Comparison of ENCODE assay signal across 8 mouse cellular contexts in the genomic region with DNA sequence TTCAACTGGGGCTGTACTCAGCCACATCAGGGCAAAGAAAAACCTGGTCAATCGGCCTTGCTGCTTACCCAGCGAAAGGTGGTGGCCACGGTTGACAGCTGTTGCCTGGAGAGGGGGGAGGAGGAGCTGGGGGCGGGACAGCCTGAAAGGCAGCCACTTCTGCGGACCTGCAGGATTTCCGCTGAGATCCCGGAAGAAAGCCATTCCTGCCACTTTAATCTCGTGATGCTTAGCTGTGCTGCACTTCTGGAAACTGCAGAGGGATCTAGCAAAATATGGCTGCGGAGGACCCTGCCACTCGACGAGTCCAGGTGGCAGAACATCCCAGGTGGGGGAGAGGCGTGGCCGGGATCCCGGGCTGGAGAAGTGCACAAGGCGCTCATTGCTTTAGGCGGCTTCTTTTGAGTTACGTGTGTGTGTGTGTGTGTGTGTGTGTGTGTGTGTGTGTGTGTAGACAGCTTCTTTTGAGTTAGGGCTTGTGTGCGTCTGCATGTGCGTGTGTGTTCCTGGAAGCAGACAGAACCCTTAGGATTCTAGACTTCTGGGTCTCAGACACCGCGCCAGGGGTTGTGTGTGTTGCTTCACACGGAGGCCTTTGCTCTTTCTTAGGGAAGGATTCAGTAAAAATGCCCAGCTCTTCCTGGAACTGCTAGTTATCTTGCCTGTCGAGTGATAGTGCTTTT. TPM values are rescaled to one million over a fixed set of nuclear protein-coding genes. Genes with fewer than 3 reads are reported as not detected.
A peak's percentile ranks its signal among the peaks of the same experiment; 100 is the strongest.
DNase-seq lines count a peak whose midpoint lies in the region; ATAC-seq lines count a peak whose summit lies in the region.

No protein-coding gene starts in this region.

- 0 out of 2 replicates have a peak overlapping the region, but pooled peaks have one; percentile 4 for H3K27ac ChIP-seq in intestine, embryonic 14.5 days (ENCODE audit: low read depth)
- H3K27ac ChIP-seq in midbrain, embryonic 10.5 days (replicated peaks), result peak overlapping the region; percentile 81

- 3% methylated on average over 23 of the region's 23 CpGs for WGBS in intestine, embryonic 14.5 days
- 5% methylated on average over 23 of the region's 23 CpGs for WGBS in midbrain, embryonic 10.5 days

- peak overlapping the region; percentile 55 for H3K4me3 ChIP-seq in intestine, embryonic 14.5 days (ENCODE audit: low read depth, low read length)
- H3K4me3 ChIP-seq in midbrain, embryonic 10.5 days, result peak overlapping the region; percentile 66

- DNase-seq in adrenal gland, adult (ENCODE audit: inconsistent age in 2 of 2, low spot score in 1 of 2), result peak; percentile 73 to 88
- peak; percentile 78 for DNase-seq in embryo, embryonic 11 days
- peak; percentile 56 for DNase-seq in gastrocnemius, postnatal 25 days
- DNase-seq in intestine, embryonic 14.5 days (ENCODE audit: low spot score), result peak; percentile 77
- peak; percentile 51 to 56 for DNase-seq in left cerebral cortex, postnatal 36 days (ENCODE audit: low spot score in 2 of 2)
- peak; percentile 57 for DNase-seq in midbrain, embryonic 10.5 days (ENCODE audit: low spot score)
- DNase-seq in right cerebral cortex, postnatal 36 days (ENCODE audit: low spot score in 2 of 2), result peak; percentile 40 to 44
- DNase-seq in urinary bladder, postnatal 4 days (ENCODE audit: low spot score in 2 of 2), result peak; percentile 53 to 70

- intact Hi-C loops in left cerebral cortex, postnatal 36 days (cut with DNase I), result no loop called here

- no peaks in the 10 kb centered on the region for H3K27me3 ChIP-seq in intestine, embryonic 14.5 days (replicated peaks; ENCODE audit: control insufficient read depth, insufficient read depth, low read length)
- no peaks in the 10 kb centered on the region for H3K27me3 ChIP-seq in midbrain, embryonic 10.5 days (ENCODE audit: low read depth, poor library complexity, severe bottlenecking)

- H3K4me2 ChIP-seq in intestine, embryonic 14.5 days (ENCODE audit: low read length), result peak overlapping the region; percentile 62

- peak; percentile 88 for ATAC-seq in intestine, embryonic 14.5 days (replicated peaks; ENCODE audit: low FRiP score, low TSS enrichment, low read depth)

- H3K9ac ChIP-seq in intestine, embryonic 14.5 days (ENCODE audit: low read length), result peak overlapping the region; percentile 59

- no peaks in the 10 kb centered on the region for H3K9me3 ChIP-seq in intestine, embryonic 14.5 days (ENCODE audit: control insufficient read depth, low read length)
- no peaks in the 10 kb centered on the region for H3K9me3 ChIP-seq in midbrain, embryonic 10.5 days (replicated peaks)

- H3K36me3 ChIP-seq in intestine, embryonic 14.5 days (ENCODE audit: control insufficient read depth, insufficient read depth, low read length), result no peaks in the 10 kb centered on the region; the same call in 1 of the 2 replicates
- no peaks in the 10 kb centered on the region for H3K36me3 ChIP-seq in midbrain, embryonic 10.5 days

- H3K4me1 ChIP-seq in intestine, embryonic 14.5 days (replicated peaks; ENCODE audit: control insufficient read depth, insufficient read depth, low read length), result no peaks in the 10 kb centered on the region
- H3K4me1 ChIP-seq in midbrain, embryonic 10.5 days, result peaks cover 18% of the 10 kb centered on the region

RNA-seq across cellular contexts. Expression of gene Cops2, which starts 7.3 kb away (rescaled TPM):
- total RNA-seq in gastrocnemius, postnatal 25 days (2021), result 10 to 100 TPM; 91.8 to 92.1 TPM
- 70.9 and 77.8 TPM in 2 replicates for polyA plus RNA-seq in intestine, embryonic 14.5 days (2014; fragmentation: Nextera tagmentation; extraction: Ambion mirVana)
- total RNA-seq in left cerebral cortex, postnatal 36 days (2021), result 100 to 1,000 TPM in 1 of 2 experiments, 10 to 100 TPM in 1; 90.8 to 101 TPM
- 89.5 and 102 TPM in 2 replicates for polyA plus RNA-seq in midbrain, embryonic 10.5 days (2016; fragmentation: Nextera tagmentation; extraction: Ambion mirVana)

RNA-seq across cellular contexts. Expression of gene Galk2, which starts 7.3 kb away (rescaled TPM):
- total RNA-seq in gastrocnemius, postnatal 25 days (2021), result 1 to 10 TPM; 4.0 to 5.3 TPM
- polyA plus RNA-seq in intestine, embryonic 14.5 days (2014; fragmentation: Nextera tagmentation; extraction: Ambion mirVana), result 46.0 and 48.2 TPM in 2 replicates
- 10 to 100 TPM; 27.0 to 29.4 TPM for total RNA-seq in left cerebral cortex, postnatal 36 days (2021)
- 30.0 and 30.3 TPM in 2 replicates for polyA plus RNA-seq in midbrain, embryonic 10.5 days (2016; fragmentation: Nextera tagmentation; extraction: Ambion mirVana)

Comparison
In these comparisons a context has a peak if more than half of its experiments do, and no peak if none do; other contexts are left out.
1. Peak in every context shown above with its lines: DNase-seq, ATAC-seq, H3K4me3 ChIP-seq and H3K27ac ChIP-seq.
2. RNA of gene Galk2, which starts 7.3 kb away (total RNA-seq): 27.0 to 29.4 TPM in left cerebral cortex, postnatal 36 days; 4.0 to 5.3 TPM in gastrocnemius, postnatal 25 days; every median in the first group is over 4 times any median in the second.